Comparison of ENCODE assay signal across 8 mouse cellular contexts in the genomic region with DNA sequence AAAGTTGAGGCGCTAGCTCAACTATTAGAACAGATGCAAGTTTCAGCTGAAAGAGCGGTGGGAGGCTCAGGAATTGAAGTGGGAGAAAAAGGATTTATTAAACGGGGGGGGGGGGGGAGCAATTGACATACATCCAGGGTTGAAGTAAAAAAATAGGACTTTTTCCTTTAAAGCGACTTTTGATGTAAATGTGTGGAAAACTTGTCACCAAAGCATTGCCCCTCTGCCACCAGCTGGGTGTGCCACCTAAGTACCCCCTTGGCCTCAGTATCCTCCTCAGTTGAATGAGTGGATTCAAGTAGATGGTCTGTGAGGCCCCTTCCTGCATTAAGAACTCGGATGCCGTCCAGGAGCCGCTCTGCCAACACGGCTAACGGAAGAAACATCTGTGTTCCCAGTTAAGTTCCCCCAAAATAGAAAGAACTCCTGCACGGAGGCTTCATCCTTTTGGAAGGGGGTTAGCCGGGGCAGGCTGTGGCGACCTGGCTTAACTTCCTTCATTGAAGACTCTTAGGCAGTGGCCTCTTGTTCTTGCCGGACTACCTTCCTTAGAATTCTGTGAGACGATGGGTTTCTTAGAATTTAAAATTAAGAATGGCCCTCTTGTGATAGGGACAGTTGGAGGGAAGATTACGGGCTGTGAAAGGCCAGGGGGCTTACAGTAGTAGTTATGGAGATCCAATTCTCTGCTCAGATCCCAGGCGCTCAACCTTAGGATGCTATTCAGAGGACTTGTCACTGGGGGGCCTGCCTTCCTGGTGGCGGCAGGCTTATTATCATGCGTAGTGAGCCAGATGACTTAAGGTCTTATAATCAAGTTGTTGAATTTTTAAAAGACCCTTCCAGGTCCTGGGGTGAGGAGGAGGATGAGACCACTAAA. TPM values are rescaled to one million over a fixed set of nuclear protein-coding genes. Genes with fewer than 3 reads are reported as not detected.
A peak's percentile ranks its signal among the peaks of the same experiment; 100 is the strongest.
DNase-seq lines count a peak whose midpoint lies in the region; ATAC-seq and TF ChIP-seq lines count a peak whose summit lies in the region.

No protein-coding gene starts in this region.

- H3K4me3 ChIP-seq in left cerebral cortex, adult 2 months = peak overlapping the region; percentile 81
- H3K4me3 ChIP-seq in embryonic facial prominence, embryonic 11.5 days (ENCODE audit: low read depth, low read length) = peak overlapping the region; percentile 97
- H3K4me3 ChIP-seq in liver, adult 2 months (ENCODE audit: insufficient read depth, low read depth, low read length) = peak overlapping the region; percentile 99

- under 1% methylated on average over 18 of the region's 18 CpGs for WGBS in embryonic facial prominence, embryonic 11.5 days
- 3% methylated on average over 18 of the region's 18 CpGs for WGBS in liver, adult 2 months

- H3K9ac ChIP-seq in embryonic facial prominence, embryonic 11.5 days (replicated peaks; ENCODE audit: low read length) = peak overlapping the region; percentile 97
- peak overlapping the region; percentile 98 for H3K9ac ChIP-seq in liver, adult 2 months (ENCODE audit: low read depth, low read length)

- ATAC-seq in embryonic facial prominence, embryonic 11.5 days (replicated peaks; ENCODE audit: insufficient number of reproducible peaks, low FRiP score, low TSS enrichment, low read depth) = no peak
- no peak for ATAC-seq in activated CD4-positive, CD25-positive, alpha-beta regulatory T cell, adult 4 months

- no peak for TF ChIP-seq POLR2A in liver, adult 2 months (IDR thresholded peaks at IDR 0.05; ENCODE audit: extremely low read depth, insufficient read depth, low read length)

- peak overlapping the region; percentile 77 for H3K4me2 ChIP-seq in embryonic facial prominence, embryonic 11.5 days (ENCODE audit: low read depth, low read length)

- H3K27me3 ChIP-seq in embryonic facial prominence, embryonic 11.5 days (ENCODE audit: control insufficient read depth, insufficient read depth, low read length) = no peaks in the 10 kb centered on the region
- no peaks in the 10 kb centered on the region for H3K27me3 ChIP-seq in liver, adult 2 months (ENCODE audit: control insufficient read depth, insufficient read depth, low read length)

- no peaks in the 10 kb centered on the region for H3K4me1 ChIP-seq in embryonic facial prominence, embryonic 11.5 days (ENCODE audit: control insufficient read depth, insufficient read depth, low read length)
- peaks cover 22% of the 10 kb centered on the region for H3K4me1 ChIP-seq in liver, adult 2 months (ENCODE audit: control insufficient read depth, insufficient read depth, low read length)

- DNase-seq in left cerebral cortex, adult 2 months (ENCODE audit: extremely low spot score in 1 of 2, low spot score in 2 of 2) = no peak
- DNase-seq in left cerebral cortex, adult 18-20 months (ENCODE audit: low spot score in 2 of 2) = no peak
- peak; percentile 64 for DNase-seq in embryonic facial prominence, embryonic 11.5 days (ENCODE audit: low spot score)
- DNase-seq in heart, postnatal 14 days = peak; percentile 40 to 46
- DNase-seq in liver, adult 2 months (ENCODE audit: extremely low read depth, low read depth, low spot score) = no peak
- peak; percentile 56 for DNase-seq in retina, postnatal 1 day
- no peak for DNase-seq in frontal cortex, postnatal 10 days (ENCODE audit: low spot score in 2 of 2)

- H3K36me3 ChIP-seq in embryonic facial prominence, embryonic 11.5 days (replicated peaks; ENCODE audit: control insufficient read depth, insufficient read depth, low read depth, low read length) = no peaks in the 10 kb centered on the region
- peaks cover 37% of the 10 kb centered on the region for H3K36me3 ChIP-seq in liver, adult 2 months (ENCODE audit: control insufficient read depth, insufficient read depth, low read length)

- peaks cover 41% of the 10 kb centered on the region for H3K79me2 ChIP-seq in liver, adult 2 months (ENCODE audit: control insufficient read depth, insufficient read depth, low read length)

- no peaks in the 10 kb centered on the region for H3K9me3 ChIP-seq in embryonic facial prominence, embryonic 11.5 days (replicated peaks; ENCODE audit: control insufficient read depth, low read length)

- TF ChIP-seq CTCF in left cerebral cortex, adult 2 months (IDR thresholded peaks at IDR 0.05) = peak; percentile 25
- TF ChIP-seq CTCF in liver, adult 2 months (IDR thresholded peaks at IDR 0.05; ENCODE audit: low read depth, low read length) = peak; percentile 36; the same call in 1 of the 2 replicates

- H3K27ac ChIP-seq in left cerebral cortex, adult 2 months = peak overlapping the region; percentile 88
- peak overlapping the region; percentile 97; the same call in 1 of the 2 replicates for H3K27ac ChIP-seq in embryonic facial prominence, embryonic 11.5 days (replicated peaks; ENCODE audit: low read depth, low read length)
- peak overlapping the region; percentile 93 for H3K27ac ChIP-seq in liver, adult 2 months (replicated peaks; ENCODE audit: insufficient read depth, low read depth, low read length)

- intact Hi-C loops in left cerebral cortex, adult 2 months (cut with DNase I) = no loop called here
- intact Hi-C loops in heart, postnatal 14 days (cut with DNase I) = loop anchor here (2.0 to 10.0 kb wide), 6 partner anchors 63 to 1156 kb away; a partner anchor contains a TSS

RNA-seq across cellular contexts. Expression of a gene that starts 1.7 kb away (rescaled TPM):
- total RNA-seq in left cerebral cortex, adult 2 months (2021) = 100 to 1,000 TPM; 153 to 180 TPM
- total RNA-seq in left cerebral cortex, adult 18-20 months (2021) = 100 to 1,000 TPM; 164 to 176 TPM
- polyA plus RNA-seq in embryonic facial prominence, embryonic 11.5 days (2014; fragmentation: Nextera tagmentation; extraction: Ambion mirVana) = 73.5 and 79.3 TPM in 2 replicates
- 10 to 100 TPM; 78.5 to 81.2 TPM for total RNA-seq in heart, postnatal 14 days (2021)
- total RNA-seq in liver, adult 2 months (2014; rRNA removed) = 64.1 and 81.1 TPM in 2 replicates
- 81.0 and 84.2 TPM in 2 replicates for polyA plus RNA-seq in liver, adult 2 months (2012; rRNA removed)
- not detected for polyA plus RNA-seq in activated CD4-positive, CD25-positive, alpha-beta regulatory T cell, adult 4 months (2017; shearing (Covaris generic))

RNA-seq across cellular contexts. Expression of a gene that starts 49.2 kb away (rescaled TPM):
- 10 to 100 TPM; 31.0 to 35.7 TPM for total RNA-seq in left cerebral cortex, adult 2 months (2021)
- 10 to 100 TPM; 31.0 to 32.0 TPM for total RNA-seq in left cerebral cortex, adult 18-20 months (2021)
- 1.5 and 1.6 TPM in 2 replicates for polyA plus RNA-seq in embryonic facial prominence, embryonic 11.5 days (2014; fragmentation: Nextera tagmentation; extraction: Ambion mirVana)
- total RNA-seq in heart, postnatal 14 days (2021) = 10 to 100 TPM; 66.3 to 68.0 TPM
- total RNA-seq in liver, adult 2 months (2014; rRNA removed) = 21.3 and 24.9 TPM in 2 replicates
- polyA plus RNA-seq in liver, adult 2 months (2012; rRNA removed) = 8.2 and 11.3 TPM in 2 replicates
- under 1 TPM in 1 of 2 experiments, not detected in 1; 0.07 TPM for polyA plus RNA-seq in activated CD4-positive, CD25-positive, alpha-beta regulatory T cell, adult 4 months (2017; shearing (Covaris generic))

Comparison
In these comparisons a context has a peak if more than half of its experiments do, and no peak if none do; other contexts are left out.
1. DNase-seq: peak in embryonic facial prominence, embryonic 11.5 days (single experiment), heart, postnatal 14 days (2 of 2) and retina, postnatal 1 day (single experiment); none in left cerebral cortex, adult 2 months (0 of 2), left cerebral cortex, adult 18-20 months (0 of 2), liver, adult 2 months (single experiment) and frontal cortex, postnatal 10 days (0 of 2).
2. Peak in every context shown above with its lines, with median percentiles within 50 percentile points of each other: H3K27ac ChIP-seq and H3K4me3 ChIP-seq.